Mouse (Mus musculus): ENCODE results near the gene Ugp2.

DNA sequence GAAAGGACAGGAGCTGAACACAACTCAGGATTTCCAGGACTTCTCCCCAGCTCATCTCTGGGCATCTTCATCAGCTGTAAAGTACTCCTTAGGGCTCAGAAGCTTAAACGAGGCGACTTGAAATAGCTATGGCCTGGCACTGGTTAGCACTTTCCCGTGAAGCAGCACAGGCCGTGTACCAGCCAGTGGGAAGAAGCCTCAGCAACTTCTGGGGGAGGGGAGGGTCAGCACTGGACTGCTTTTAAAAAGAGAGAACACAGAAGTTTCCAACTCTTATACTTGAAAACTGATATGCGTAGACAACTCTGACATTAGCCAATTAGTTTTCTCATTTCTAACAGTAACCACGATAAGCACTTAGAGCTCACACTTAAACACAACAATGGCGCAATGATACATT lies 2.5 kb downstream of the Ugp2 start:
- TF ChIP-seq CTCF (IDR thresholded peaks at IDR 0.05; ENCODE audit: low read depth), result no peak
- no peak for TF ChIP-seq EP300 (IDR thresholded peaks at IDR 0.05; ENCODE audit: low read depth)
